8 mouse cellular contexts compared by ENCODE assay signal in genomic region chr5:8996686-8997512, GRCm38 (mm10). TPM values are rescaled to one million over a fixed set of nuclear protein-coding genes. Genes with fewer than 3 reads are reported as not detected.
DNase-seq lines count a peak whose midpoint lies in the region; ATAC-seq and TF ChIP-seq lines count a peak whose summit lies in the region.

Crot (minus strand) TSS chr5:8997324.

- H3K4me2 ChIP-seq in forebrain, embryonic 13.5 days, result peak within 1 kb of the TSS; percentile 79
- peak within 1 kb of the TSS; percentile 73 for H3K4me2 ChIP-seq in liver, postnatal 0 days (ENCODE audit: low read depth, low read length)
- peak within 1 kb of the TSS; percentile 80 for H3K4me2 ChIP-seq in neural tube, embryonic 14.5 days (ENCODE audit: low read depth, low read length)

- H3K27ac ChIP-seq in forebrain, embryonic 13.5 days, result peak within 1 kb of the TSS; percentile 89
- peak within 1 kb of the TSS; percentile 84 for H3K27ac ChIP-seq in liver, postnatal 0 days (ENCODE audit: low read depth)
- H3K27ac ChIP-seq in neural tube, embryonic 14.5 days (ENCODE audit: low read depth, low read length), result peak within 1 kb of the TSS; percentile 84

- under 1% methylated on average over 51 of the region's 57 CpGs for WGBS in forebrain, embryonic 13.5 days
- WGBS in large intestine, adult 2 months, result under 1% methylated on average over 57 of the region's 57 CpGs
- WGBS in liver, postnatal 0 days (ENCODE audit: insufficient replicate concordance), result 3% methylated on average over 56 of the region's 57 CpGs
- WGBS in neural tube, embryonic 14.5 days, result 0% methylated on average over 55 of the region's 57 CpGs

- peaks cover 24% of the 10 kb centered on the region for H3K4me1 ChIP-seq in E14TG2a.4 (replicated peaks; ENCODE audit: low read depth, low read length)
- H3K4me1 ChIP-seq in forebrain, embryonic 13.5 days, result peaks cover 21% of the 10 kb centered on the region
- H3K4me1 ChIP-seq in liver, postnatal 0 days (ENCODE audit: insufficient read depth), result peaks cover 15% of the 10 kb centered on the region
- 0 out of 2 replicates have a peak, but pooled peaks cover 5% of the 10 kb centered on the region for H3K4me1 ChIP-seq in neural tube, embryonic 14.5 days (ENCODE audit: control insufficient read depth, insufficient read depth, low read length)

- peak; percentile 81 for DNase-seq in c-Kit-positive CD71-positive TER-119-positive erythroid progenitor cells, embryonic 14.5 days (ENCODE audit: low spot score)
- DNase-seq in heart, postnatal 10 days, result peak; percentile 95 to 97
- peak; percentile 77 for DNase-seq in large intestine, adult 2 months (ENCODE audit: low read depth, low spot score)
- peak; percentile 94 for DNase-seq in liver, postnatal 0 days
- DNase-seq in testis, postnatal 10 days (ENCODE audit: low spot score), result peak; percentile 95

- H3K4me3 ChIP-seq in E14TG2a.4 (replicated peaks; ENCODE audit: low read length), result peak within 1 kb of the TSS; percentile 92
- peak within 1 kb of the TSS; percentile 73 for H3K4me3 ChIP-seq in forebrain, embryonic 13.5 days
- peak within 1 kb of the TSS; percentile 80 for H3K4me3 ChIP-seq in liver, postnatal 0 days (ENCODE audit: low read depth, low read length)
- H3K4me3 ChIP-seq in neural tube, embryonic 14.5 days (ENCODE audit: low read depth, low read length), result peak within 1 kb of the TSS; percentile 73

- no peaks in the 10 kb centered on the region for H3K9me3 ChIP-seq in E14TG2a.4 (ENCODE audit: low read length)
- H3K9me3 ChIP-seq in forebrain, embryonic 13.5 days (replicated peaks), result no peaks in the 10 kb centered on the region
- no peaks in the 10 kb centered on the region for H3K9me3 ChIP-seq in liver, postnatal 0 days (ENCODE audit: low read length)
- no peaks in the 10 kb centered on the region for H3K9me3 ChIP-seq in neural tube, embryonic 14.5 days (ENCODE audit: control insufficient read depth, low read length)

- peak; percentile 10; the same call in 1 of the 2 replicates for TF ChIP-seq EP300 in liver, postnatal 0 days (IDR thresholded peaks at IDR 0.05; ENCODE audit: low read depth)

- intact Hi-C loops in heart, postnatal 10 days (cut with DNase I), result loop anchor here (2.0 to 10.0 kb wide), 6 partner anchors 55 to 942 kb away; partner anchors contain the start of genes Dbf4, Dmtf1, Slc25a40 and Tmem243

- H3K36me3 ChIP-seq in E14TG2a.4 (ENCODE audit: insufficient read depth, low read length), result peaks cover 10% of the 10 kb centered on the region
- H3K36me3 ChIP-seq in forebrain, embryonic 13.5 days (ENCODE audit: poor library complexity, severe bottlenecking), result peaks cover 3% of the 10 kb centered on the region; the same call in 1 of the 2 replicates
- H3K36me3 ChIP-seq in liver, postnatal 0 days (replicated peaks; ENCODE audit: insufficient read depth, low read length), result peaks cover 6% of the 10 kb centered on the region; the same call in 1 of the 2 replicates
- H3K36me3 ChIP-seq in neural tube, embryonic 14.5 days (ENCODE audit: control insufficient read depth, insufficient read depth, low read length), result no peaks in the 10 kb centered on the region

- TF ChIP-seq CTCF in E14TG2a.4 (conservative IDR thresholded peaks at IDR 0.05; ENCODE audit: low read length), result no peak
- peak; percentile 42 for TF ChIP-seq CTCF in liver, postnatal 0 days (IDR thresholded peaks at IDR 0.05; ENCODE audit: low read depth)

- H3K9ac ChIP-seq in forebrain, embryonic 13.5 days, result peak within 1 kb of the TSS; percentile 81
- peak within 1 kb of the TSS; percentile 81 for H3K9ac ChIP-seq in liver, postnatal 0 days (replicated peaks)
- H3K9ac ChIP-seq in neural tube, embryonic 14.5 days (replicated peaks; ENCODE audit: low read depth, low read length), result peak within 1 kb of the TSS; percentile 77

- ATAC-seq in forebrain, embryonic 13.5 days, result peak; percentile 99
- ATAC-seq in liver, postnatal 0 days, result peak; percentile 98
- ATAC-seq in neural tube, embryonic 14.5 days (ENCODE audit: low read depth), result peak; percentile 100

- H3K27me3 ChIP-seq in E14TG2a.4 (ENCODE audit: insufficient read depth, low read length), result no peaks in the 10 kb centered on the region
- H3K27me3 ChIP-seq in forebrain, embryonic 13.5 days, result no peaks in the 10 kb centered on the region
- H3K27me3 ChIP-seq in liver, postnatal 0 days (ENCODE audit: insufficient read depth, low read length), result no peaks in the 10 kb centered on the region
- no peaks in the 10 kb centered on the region for H3K27me3 ChIP-seq in neural tube, embryonic 14.5 days (ENCODE audit: control insufficient read depth, insufficient read depth, low read length)

RNA-seq across cellular contexts. Expression of gene Crot, which starts in this region (rescaled TPM):
- 23.7 and 23.9 TPM in 2 replicates for polyA plus RNA-seq in forebrain, embryonic 13.5 days (2015; fragmentation: Nextera tagmentation; extraction: Ambion mirVana)
- total RNA-seq in heart, postnatal 10 days (2021), result 10 to 100 TPM; 22.9 to 27.0 TPM
- 10.7 and 19.0 TPM in 2 replicates for polyA plus RNA-seq in large intestine, adult 2 months (2012; rRNA removed)
- polyA plus RNA-seq in liver, postnatal 0 days (2015; fragmentation: Nextera tagmentation; extraction: Ambion mirVana), result 255 and 267 TPM in 2 replicates
- 23.7 and 27.5 TPM in 2 replicates for polyA plus RNA-seq in neural tube, embryonic 14.5 days (2014; fragmentation: Nextera tagmentation; extraction: Ambion mirVana)

Comparison
In these comparisons a context has a peak if more than half of its experiments do, and no peak if none do; other contexts are left out.
1. Peak in every context shown above with its lines: DNase-seq, ATAC-seq, H3K4me3 ChIP-seq and H3K27ac ChIP-seq.